Mouse (Mus musculus): ENCODE data around the gene Plod2. TPM values are rescaled to one million over a fixed set of nuclear protein-coding genes. Genes with fewer than 3 reads are reported as not detected.

Plod2 gene
- total and polyA plus RNA-seq, 2 experiments from 2014 or later = 6.3 to 13.4 TPM

DNA sequence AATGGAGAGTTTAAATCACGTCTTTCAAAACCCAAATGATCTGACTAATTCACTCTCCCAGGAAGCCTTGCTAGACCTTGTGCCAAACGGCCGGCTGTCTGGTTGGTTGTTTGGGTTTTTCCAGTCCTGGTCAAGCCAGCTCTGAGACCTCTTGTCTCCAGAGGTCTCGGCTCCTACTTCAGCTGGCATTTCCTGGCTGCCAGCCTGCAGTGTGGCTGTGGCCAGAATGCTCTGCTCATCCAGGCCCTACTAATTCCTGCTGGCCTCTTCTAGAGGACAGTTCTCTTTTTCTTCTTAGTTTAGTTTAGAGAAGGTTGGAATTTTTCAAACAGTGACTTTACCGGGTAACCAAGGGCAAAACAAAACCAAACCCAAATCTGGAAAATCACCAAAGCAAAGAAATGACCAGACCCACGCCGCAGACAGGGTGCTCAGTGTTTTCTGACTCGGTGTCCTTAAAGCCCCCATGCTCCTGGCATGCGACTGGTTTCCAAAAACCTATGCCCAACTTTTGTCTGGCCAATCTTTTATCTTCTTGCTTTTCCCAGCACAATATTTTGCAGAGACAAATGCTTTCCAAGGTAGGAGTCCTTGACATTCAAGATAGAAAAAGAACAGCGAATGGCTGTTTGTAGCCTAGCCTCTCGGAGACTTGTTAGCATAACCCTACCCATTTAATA, 7.9 kb downstream of the Plod2 start:
- ATAC-seq (ENCODE audit: low FRiP score) = no peak
- Histone ChIP-seq H3K27ac (ENCODE audit: low read depth, low read length) (no peak overlapping the region), H3K9me3 (ENCODE audit: low read length) (no peaks in the 10 kb centered on the region), H3K4me2 (ENCODE audit: low read depth, low read length, poor library complexity, severe bottlenecking) (no peak overlapping the region), H3K36me3 (ENCODE audit: insufficient read depth, low read length) (no peaks in the 10 kb centered on the region), H3K4me3 (ENCODE audit: low read depth, low read length) (no peak overlapping the region), H3K4me1 (ENCODE audit: insufficient read depth, low read length) (no peaks in the 10 kb centered on the region), H3K9ac (replicated peaks; ENCODE audit: low read length, poor library complexity, severe bottlenecking) (no peak overlapping the region), H3K27me3 (ENCODE audit: insufficient read depth, low read length) (no peaks in the 10 kb centered on the region)
- peak; percentile 76 for DNase-seq (ENCODE audit: low spot score)
- 79% methylated on average over 11 of the region's 11 CpGs for WGBS
- TF ChIP-seq CTCF (IDR thresholded peaks at IDR 0.05) = no peak

DNA sequence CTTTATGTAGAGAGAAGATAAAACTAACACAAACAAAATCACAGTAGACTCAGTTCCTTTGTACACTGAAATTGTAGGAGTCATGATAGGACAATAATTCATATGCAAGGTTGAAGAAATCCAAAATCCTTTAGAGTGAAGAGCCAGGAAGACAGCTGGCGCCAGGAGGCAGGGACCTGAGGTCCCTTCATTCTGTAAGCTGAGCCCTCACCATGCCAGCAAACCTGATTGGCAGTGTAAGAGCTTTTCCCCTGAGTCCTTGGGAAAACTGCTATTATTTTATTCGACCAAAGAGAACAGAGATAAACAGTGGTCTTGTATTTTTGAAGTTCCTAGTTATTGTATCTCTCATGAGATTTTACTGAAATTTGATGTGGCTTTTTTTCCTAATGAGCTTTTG, 9.0 kb downstream of the Plod2 start:
- WGBS = 55% methylated on average over 2 of the region's 2 CpGs
- Histone ChIP-seq H3K9me3 (ENCODE audit: low read length) (no peaks in the 10 kb centered on the region), H3K4me3 (ENCODE audit: low read depth, low read length) (no peak overlapping the region), H3K4me2 (ENCODE audit: low read depth, low read length, poor library complexity, severe bottlenecking) (no peak overlapping the region), H3K27ac (ENCODE audit: low read depth, low read length) (no peak overlapping the region), H3K9ac (replicated peaks; ENCODE audit: low read length, poor library complexity, severe bottlenecking) (no peak overlapping the region), H3K36me3 (ENCODE audit: insufficient read depth, low read length) (no peaks in the 10 kb centered on the region), H3K4me1 (ENCODE audit: insufficient read depth, low read length) (no peaks in the 10 kb centered on the region), H3K27me3 (ENCODE audit: insufficient read depth, low read length) (no peaks in the 10 kb centered on the region)
- ATAC-seq (ENCODE audit: low FRiP score) (no peak), DNase-seq (ENCODE audit: low spot score) (peak; percentile 30)
- no peak for TF ChIP-seq CTCF (IDR thresholded peaks at IDR 0.05)

GRCm38 (mm10) chr9:92551666-92552065, 9.6 kb downstream of the Plod2 start:
- Histone ChIP-seq H3K9me3 (ENCODE audit: low read length) (no peaks in the 10 kb centered on the region), H3K36me3 (ENCODE audit: insufficient read depth, low read length) (no peaks in the 10 kb centered on the region), H3K4me2 (ENCODE audit: low read depth, low read length, poor library complexity, severe bottlenecking) (no peak overlapping the region), H3K4me1 (ENCODE audit: insufficient read depth, low read length) (no peaks in the 10 kb centered on the region), H3K9ac (replicated peaks; ENCODE audit: low read length, poor library complexity, severe bottlenecking) (no peak overlapping the region), H3K27me3 (ENCODE audit: insufficient read depth, low read length) (no peaks in the 10 kb centered on the region), H3K27ac (ENCODE audit: low read depth, low read length) (no peak overlapping the region), H3K4me3 (ENCODE audit: low read depth, low read length) (no peak overlapping the region)
- DNase-seq (ENCODE audit: low spot score) = no peak
- ATAC-seq (ENCODE audit: low FRiP score) = no peak
- 74% methylated on average over 4 of the region's 4 CpGs for WGBS
- TF ChIP-seq CTCF (IDR thresholded peaks at IDR 0.05) = no peak

DNA sequence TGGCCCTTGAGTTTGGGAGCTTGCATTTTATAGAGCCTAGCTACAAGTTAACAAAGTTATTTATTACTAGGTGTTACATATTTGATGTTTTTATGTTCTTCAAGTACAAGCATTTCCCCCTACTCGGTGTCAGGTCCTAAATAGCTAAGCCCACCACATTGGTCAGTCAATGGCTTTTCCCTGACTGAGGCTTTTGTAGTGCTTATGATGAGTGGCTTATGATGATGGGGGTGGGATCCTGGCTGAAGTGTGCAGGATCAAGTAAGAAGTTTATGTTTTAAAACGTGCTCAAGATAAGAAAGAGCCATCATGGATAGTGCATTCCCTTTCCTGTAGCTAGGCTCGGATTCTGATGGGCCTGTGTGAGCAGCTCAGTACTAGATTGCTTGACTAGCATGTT, 10.7 kb downstream of the Plod2 start:
- H3K4me2 ChIP-seq (ENCODE audit: low read depth, low read length, poor library complexity, severe bottlenecking) = no peak overlapping the region
- 90% methylated on average over 3 of the region's 3 CpGs for WGBS
- H3K9me3 ChIP-seq (ENCODE audit: low read length) = no peaks in the 10 kb centered on the region
- no peak overlapping the region for H3K9ac ChIP-seq (replicated peaks; ENCODE audit: low read length, poor library complexity, severe bottlenecking)
- H3K27ac ChIP-seq (ENCODE audit: low read depth, low read length) = no peak overlapping the region
- H3K4me3 ChIP-seq (ENCODE audit: low read depth, low read length) = no peak overlapping the region
- H3K4me1 ChIP-seq (ENCODE audit: insufficient read depth, low read length) = no peaks in the 10 kb centered on the region
- no peaks in the 10 kb centered on the region for H3K27me3 ChIP-seq (ENCODE audit: insufficient read depth, low read length)
- no peak for DNase-seq (ENCODE audit: low spot score)
- TF ChIP-seq CTCF (IDR thresholded peaks at IDR 0.05) = no peak
- H3K36me3 ChIP-seq (ENCODE audit: insufficient read depth, low read length) = no peaks in the 10 kb centered on the region
- ATAC-seq (ENCODE audit: low FRiP score) = no peak

DNA sequence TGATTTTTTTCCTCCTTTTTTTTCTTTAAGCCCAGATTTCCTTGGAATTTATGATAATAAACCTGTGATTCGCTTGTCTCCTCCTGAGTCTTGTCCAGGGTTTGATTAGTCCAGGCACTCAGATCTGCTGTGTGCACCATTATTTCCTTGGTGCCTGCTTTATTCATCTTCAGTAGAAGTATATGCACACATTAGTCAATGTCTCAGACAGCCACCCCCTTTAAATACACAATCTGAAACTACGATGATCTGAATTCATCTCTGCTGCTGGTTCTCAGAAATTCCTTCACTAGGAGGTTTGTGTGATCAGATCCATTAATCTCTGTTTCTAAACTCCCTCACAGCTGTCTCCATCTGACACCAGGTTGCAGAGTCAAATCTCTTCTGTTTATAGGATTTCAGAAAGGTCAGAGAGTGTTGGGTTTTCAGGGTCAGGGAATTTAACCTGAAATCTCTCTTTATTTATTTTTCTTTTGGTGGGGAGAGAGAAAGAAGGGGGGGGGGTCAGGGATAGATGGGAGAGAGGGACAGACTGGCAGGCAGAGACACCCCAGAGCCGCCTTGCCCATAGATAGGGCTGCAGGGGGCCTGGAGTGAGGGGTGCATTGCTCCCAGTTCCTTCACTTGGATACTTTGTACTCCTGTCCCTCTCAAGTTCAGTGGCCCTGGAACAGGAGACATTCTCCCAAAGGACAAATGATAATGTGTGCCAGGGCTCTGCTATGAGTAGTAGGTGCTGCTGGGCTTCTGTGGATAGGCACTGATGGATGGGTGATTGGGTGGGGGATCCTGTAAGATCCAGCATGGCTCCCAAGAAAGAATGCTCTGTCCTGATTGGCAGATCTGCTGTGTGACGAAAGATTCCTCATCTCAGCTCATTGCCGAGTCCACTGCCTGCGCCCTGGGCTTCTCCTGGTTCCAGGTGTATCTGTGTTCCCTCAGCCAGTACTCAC, 13.3 kb downstream of the Plod2 start:
- no peak for TF ChIP-seq CTCF (IDR thresholded peaks at IDR 0.05)
- DNase-seq (ENCODE audit: low spot score) (no peak), ATAC-seq (ENCODE audit: low FRiP score) (no peak)
- Histone ChIP-seq H3K9ac (replicated peaks; ENCODE audit: low read length, poor library complexity, severe bottlenecking) (no peak overlapping the region), H3K4me2 (ENCODE audit: low read depth, low read length, poor library complexity, severe bottlenecking) (no peak overlapping the region), H3K4me1 (ENCODE audit: insufficient read depth, low read length) (no peaks in the 10 kb centered on the region), H3K27me3 (ENCODE audit: insufficient read depth, low read length) (no peaks in the 10 kb centered on the region), H3K36me3 (ENCODE audit: insufficient read depth, low read length) (no peaks in the 10 kb centered on the region), H3K9me3 (ENCODE audit: low read length) (no peaks in the 10 kb centered on the region), H3K4me3 (ENCODE audit: low read depth, low read length) (no peak overlapping the region), H3K27ac (ENCODE audit: low read depth, low read length) (no peak overlapping the region)
- WGBS = 84% methylated on average over 6 of the region's 6 CpGs

- ATAC-seq (ENCODE audit: low FRiP score) (no peak), DNase-seq (ENCODE audit: low spot score) (no peak)
- H3K27me3 ChIP-seq (ENCODE audit: insufficient read depth, low read length) = no peaks in the 10 kb centered on the region
- no peaks in the 10 kb centered on the region for H3K9me3 ChIP-seq (ENCODE audit: low read length)
- no peaks in the 10 kb centered on the region for H3K4me1 ChIP-seq (ENCODE audit: insufficient read depth, low read length)
- WGBS = 89% methylated on average over 8 of the region's 8 CpGs
- no peak for TF ChIP-seq CTCF (IDR thresholded peaks at IDR 0.05)
- H3K4me3 ChIP-seq (ENCODE audit: low read depth, low read length) = no peak overlapping the region
- H3K9ac ChIP-seq (replicated peaks; ENCODE audit: low read length, poor library complexity, severe bottlenecking) = no peak overlapping the region
- H3K27ac ChIP-seq (ENCODE audit: low read depth, low read length) = no peak overlapping the region
- no peaks in the 10 kb centered on the region for H3K36me3 ChIP-seq (ENCODE audit: insufficient read depth, low read length)
- H3K4me2 ChIP-seq (ENCODE audit: low read depth, low read length, poor library complexity, severe bottlenecking) = no peak overlapping the region
Observed at GRCm38 (mm10) chr9:92559750-92560149, 17.7 kb downstream of the Plod2 start.

Measured in midbrain, postnatal 0 days (tissue).